Mouse (Mus musculus): ENCODE data around the gene Tex9.

- no peak for TF ChIP-seq CTCF (IDR thresholded peaks at IDR 0.05; ENCODE audit: control insufficient read depth, insufficient read depth, insufficient replicate concordance, low read depth, low read length)
- TF ChIP-seq POLR2A (IDR thresholded peaks at IDR 0.05; ENCODE audit: control insufficient read depth, low read depth, low read length): no peak
Measured at GRCm38 (mm10) chr9:72411746-72412145, 80.3 kb downstream of the Tex9 start.

All from testis, adult 2 months (tissue).